Mouse (Mus musculus) lung, embryonic 14.5 days (tissue): ENCODE measurements at regions not wholly inside any gene's neighbourhood (a gene's known extent, or its start where the extent isn't known, plus 50 kb on each side); places are given as distances from the start of the nearest gene placed in this dataset.

Experiments
- ATAC-seq: fragments of 200-750 bp; cut with Nextera tagmentation; 2 replicates; pipeline ENCODE4 v1.8.0; 2017; ENCODE audit warnings: mild to moderate bottlenecking, moderate TSS enrichment, moderate library complexity; ENCODE audit not compliant: insufficient read depth
- DNase-seq: peaks from one replicate; pipeline ENCODE4 v3.0.0-alpha.2; 2015
- H3K27ac ChIP-seq: fragments of 300-500 bp; sonication (generic); 2 replicates; pipeline ENCODE4 v1.5.1; 2014; ENCODE audit warnings: low read depth, mild to moderate bottlenecking, moderate library complexity
- H3K27me3 ChIP-seq: fragments of 300-500 bp; sonication (generic); 2 replicates; pipeline ENCODE4 v1.6.1; 2014; ENCODE audit warnings: low read length, control low read depth; ENCODE audit not compliant: insufficient read depth
- H3K36me3 ChIP-seq: fragments of 300-500 bp; sonication (generic); 2 replicates; pipeline ENCODE4 v1.6.1; 2014; ENCODE audit warnings: control low read depth; ENCODE audit not compliant: insufficient read depth
- H3K4me1 ChIP-seq: fragments of 300-500 bp; sonication (generic); 2 replicates; pipeline ENCODE4 v1.6.1; 2014; ENCODE audit warnings: antibody characterized with exemption, control low read depth; ENCODE audit not compliant: insufficient read depth
- H3K4me2 ChIP-seq: fragments of 300-500 bp; sonication (generic); 2 replicates; pipeline ENCODE4 v1.6.1; 2014; ENCODE audit warnings: mild to moderate bottlenecking
- H3K4me3 ChIP-seq: fragments of 300-500 bp; sonication (generic); 2 replicates; pipeline ENCODE4 v1.5.1; 2014; ENCODE audit warnings: low read depth, low read length
- H3K9ac ChIP-seq: fragments of 300-500 bp; sonication (generic); 2 replicates; pipeline ENCODE4 v1.6.1; 2014
- H3K9me3 ChIP-seq: fragments of 300-500 bp; sonication (generic); 2 replicates; pipeline ENCODE4 v1.6.1; 2016; ENCODE audit warnings: low read depth, low read length, control low read depth
- CTCF ChIP-seq: IDR thresholded peaks from 2 replicates; pipeline ENCODE4 v1.5.1; 2016; ENCODE audit warnings: antibody characterized with exemption, low read depth
- WGBS: fragments of 180-500 bp; shearing (Covaris S2); extraction: QIAGEN DNeasy Blood & Tissue Kit; methylation state at CpG from one replicate; pipeline ENCODE4 v1.1.7; 2014; 5-methylcytosine and 5-hydroxymethylcytosine counted together

GRCm38 (mm10) chr7:95082248-95082647, 1088.8 kb upstream of the Tenm4 start:
- no peak overlapping the region for H3K4me3 ChIP-seq
- no peak for ATAC-seq
- no peaks in the 10 kb centered on the region for H3K27me3 ChIP-seq

GRCm38 (mm10) chr7:95084328-95084727, 1086.7 kb upstream of the Tenm4 start:
- TF ChIP-seq CTCF: no peak
- 71% methylated on average over 2 of the region's 2 CpGs for WGBS
- Histone ChIP-seq H3K9me3 (no peaks in the 10 kb centered on the region), H3K27me3 (no peaks in the 10 kb centered on the region), H3K36me3 (no peaks in the 10 kb centered on the region), H3K4me3 (no peak overlapping the region), H3K4me1 (no peaks in the 10 kb centered on the region), H3K27ac (no peak overlapping the region), H3K9ac (no peak overlapping the region), H3K4me2 (no peak overlapping the region)
- DNase-seq: no peak
- no peak for ATAC-seq

More at GRCm38 (mm10) chr7:95082248-95082647, 1088.8 kb upstream of the Tenm4 start:
- Histone ChIP-seq H3K4me1 (no peaks in the 10 kb centered on the region), H3K27ac (no peak overlapping the region), H3K9ac (no peak overlapping the region), H3K4me2 (no peak overlapping the region), H3K36me3 (no peaks in the 10 kb centered on the region), H3K9me3 (no peaks in the 10 kb centered on the region)
- no peak for TF ChIP-seq CTCF
- no peak for DNase-seq

- no peak overlapping the region for H3K4me2 ChIP-seq
- no peaks in the 10 kb centered on the region for H3K27me3 ChIP-seq
- no peak overlapping the region for H3K27ac ChIP-seq
- no peaks in the 10 kb centered on the region for H3K9me3 ChIP-seq
- no peak overlapping the region for H3K9ac ChIP-seq
- DNase-seq: peak; percentile 34
- H3K36me3 ChIP-seq: no peaks in the 10 kb centered on the region
- ATAC-seq: no peak
- no peak overlapping the region for H3K4me3 ChIP-seq
- no peaks in the 10 kb centered on the region for H3K4me1 ChIP-seq
- TF ChIP-seq CTCF: peak; percentile 53
Measured at GRCm38 (mm10) chr7:95091360-95091759, 1079.7 kb upstream of the Tenm4 start.

- Histone ChIP-seq H3K4me2 (no peak overlapping the region), H3K9ac (no peak overlapping the region), H3K36me3 (no peaks in the 10 kb centered on the region), H3K27ac (no peak overlapping the region), H3K4me3 (no peak overlapping the region), H3K27me3 (no peaks in the 10 kb centered on the region), H3K4me1 (no peaks in the 10 kb centered on the region), H3K9me3 (no peaks in the 10 kb centered on the region)
- TF ChIP-seq CTCF: no peak
- no peak for DNase-seq
- WGBS: 69% methylated on average over 4 of the region's 4 CpGs
- no peak for ATAC-seq
Measured at GRCm38 (mm10) chr7:95129020-95129419, 1042.0 kb upstream of the Tenm4 start.

- ATAC-seq (no peak), DNase-seq (no peak)
- Histone ChIP-seq H3K4me1 (no peaks in the 10 kb centered on the region), H3K4me3 (no peak overlapping the region), H3K9me3 (no peaks in the 10 kb centered on the region), H3K27ac (no peak overlapping the region), H3K27me3 (no peaks in the 10 kb centered on the region), H3K36me3 (no peaks in the 10 kb centered on the region), H3K4me2 (no peak overlapping the region), H3K9ac (no peak overlapping the region)
- TF ChIP-seq CTCF: no peak
- 65% methylated on average over 1 of the region's 1 CpGs for WGBS
Measured at GRCm38 (mm10) chr7:95133038-95133437, 1038.0 kb upstream of the Tenm4 start.

- Histone ChIP-seq H3K4me1 (no peaks in the 10 kb centered on the region), H3K27me3 (no peaks in the 10 kb centered on the region), H3K9ac (no peak overlapping the region), H3K36me3 (no peaks in the 10 kb centered on the region), H3K27ac (no peak overlapping the region), H3K9me3 (no peaks in the 10 kb centered on the region), H3K4me3 (no peak overlapping the region), H3K4me2 (no peak overlapping the region)
- DNase-seq (no peak), ATAC-seq (no peak)
- 35% methylated on average over 5 of the region's 5 CpGs for WGBS
- no peak for TF ChIP-seq CTCF
Measured at GRCm38 (mm10) chr7:95134062-95134625, 1036.9 kb upstream of the Tenm4 start.

- Histone ChIP-seq H3K27me3 (no peaks in the 10 kb centered on the region), H3K36me3 (no peaks in the 10 kb centered on the region), H3K4me1 (no peaks in the 10 kb centered on the region), H3K4me3 (no peak overlapping the region), H3K9me3 (no peaks in the 10 kb centered on the region), H3K4me2 (no peak overlapping the region), H3K27ac (no peak overlapping the region), H3K9ac (no peak overlapping the region)
- ATAC-seq (peak; percentile 54; the same call in 1 of the 2 replicates), DNase-seq (peak; percentile 39)
- TF ChIP-seq CTCF: no peak
- WGBS: 42% methylated on average over 1 of the region's 1 CpGs
Measured at GRCm38 (mm10) chr7:95141778-95142177, 1029.3 kb upstream of the Tenm4 start.

GRCm38 (mm10) chr7:95143037-95143436, 1028.0 kb upstream of the Tenm4 start:
- 53% methylated on average over 2 of the region's 2 CpGs for WGBS
- Histone ChIP-seq H3K27me3 (no peaks in the 10 kb centered on the region), H3K27ac (no peak overlapping the region), H3K36me3 (no peaks in the 10 kb centered on the region), H3K9me3 (no peaks in the 10 kb centered on the region), H3K4me1 (no peaks in the 10 kb centered on the region), H3K9ac (no peak overlapping the region), H3K4me3 (no peak overlapping the region), H3K4me2 (no peak overlapping the region)
- no peak for TF ChIP-seq CTCF
- ATAC-seq: no peak
- DNase-seq: no peak
